Mouse (Mus musculus): Measurements from ENCODE around the gene Mef2d.

Mef2d gene

GRCm38 (mm10) chr3:88141787-88142523 is at the start of gene Mef2d:
TSS of gene Mef2d (plus strand) at chr3:88142372.
- DNase-seq: peak; percentile 98

- DNase-seq: no peak
These were observed 48.0 kb upstream of the Mef2d start for GRCm38 (mm10) chr3:88094126-88094525.

GRCm38 (mm10) chr3:88097666-88098065 is 44.5 kb upstream of the Mef2d start:
- no peak for DNase-seq

GRCm38 (mm10) chr3:88100251-88100650 is 41.9 kb upstream of the Mef2d start:
- DNase-seq: no peak

GRCm38 (mm10) chr3:88101736-88102135 is 40.4 kb upstream of the Mef2d start:
- DNase-seq: no peak

- peak; percentile 13 for DNase-seq
These were observed 40.0 kb upstream of the Mef2d start for GRCm38 (mm10) chr3:88102196-88102595.

GRCm38 (mm10) chr3:88102611-88103010 is 39.6 kb upstream of the Mef2d start:
- DNase-seq: peak; percentile 12

GRCm38 (mm10) chr3:88106126-88106525 is 36.0 kb upstream of the Mef2d start:
- DNase-seq: no peak

- no peak for DNase-seq
These were observed 33.0 kb upstream of the Mef2d start for GRCm38 (mm10) chr3:88109126-88109525.

GRCm38 (mm10) chr3:88114396-88114795 is 27.8 kb upstream of the Mef2d start:
- DNase-seq: no peak

- peak; percentile 61 for DNase-seq
These were observed 22.0 kb upstream of the Mef2d start for GRCm38 (mm10) chr3:88120117-88120651.

- no peak for DNase-seq
These were observed 20.7 kb upstream of the Mef2d start for GRCm38 (mm10) chr3:88121164-88122131.

GRCm38 (mm10) chr3:88125195-88125594 is 17.0 kb upstream of the Mef2d start:
- peak; percentile 61 for DNase-seq

GRCm38 (mm10) chr3:88126181-88126580 is 16.0 kb upstream of the Mef2d start:
- no peak for DNase-seq

GRCm38 (mm10) chr3:88127636-88128035 is 14.5 kb upstream of the Mef2d start:
- no peak for DNase-seq

GRCm38 (mm10) chr3:88128056-88128455 is 14.1 kb upstream of the Mef2d start:
- DNase-seq: peak; percentile 35

- DNase-seq: peak; percentile 17
These were observed 13.2 kb upstream of the Mef2d start for GRCm38 (mm10) chr3:88129006-88129405.

- DNase-seq: no peak
These were observed 11.1 kb upstream of the Mef2d start for GRCm38 (mm10) chr3:88131071-88131470.

- DNase-seq: no peak
These were observed 9.7 kb upstream of the Mef2d start for GRCm38 (mm10) chr3:88132492-88132891.

- peak; percentile 30 for DNase-seq
These were observed 8.9 kb upstream of the Mef2d start for GRCm38 (mm10) chr3:88133187-88133771.

- no peak for DNase-seq
These were observed 5.8 kb upstream of the Mef2d start for GRCm38 (mm10) chr3:88136346-88136745.

- DNase-seq: no peak
These were observed 5.2 kb upstream of the Mef2d start for GRCm38 (mm10) chr3:88136945-88137494.

- peak; percentile 47 for DNase-seq
These were observed 4.4 kb upstream of the Mef2d start for GRCm38 (mm10) chr3:88137821-88138220.

Measured in lung, postnatal 36 days (tissue).